Mouse (Mus musculus) left cerebral cortex, postnatal 25 days (tissue): ENCODE measurements around the gene Fnbp1. TPM values are rescaled to one million over a fixed set of nuclear protein-coding genes. Genes with fewer than 3 reads are reported as not detected.

Experiments
- DNase-seq, 2 experiments: peaks; one replicate each; pipeline ENCODE4 v3.0.0; 2022; ENCODE audit warnings: low spot score in 2 of 2, mixed read lengths in 1 of 2
- intact Hi-C: fragments of 180-260 bp; cut with DNase I; formaldehyde crosslinking; loops from one replicate; pipeline ENCODE4 v1.15.1; 2025
- total RNA-seq, 2 experiments: library from RNA; stranded (reverse); gene quantifications; 2 replicates each; pipeline ENCODE4 v1.2.3; 2021

The Fnbp1 gene
- total RNA-seq, 2 experiments from 2014 or later: 84.0 to 87.3 TPM

DNA sequence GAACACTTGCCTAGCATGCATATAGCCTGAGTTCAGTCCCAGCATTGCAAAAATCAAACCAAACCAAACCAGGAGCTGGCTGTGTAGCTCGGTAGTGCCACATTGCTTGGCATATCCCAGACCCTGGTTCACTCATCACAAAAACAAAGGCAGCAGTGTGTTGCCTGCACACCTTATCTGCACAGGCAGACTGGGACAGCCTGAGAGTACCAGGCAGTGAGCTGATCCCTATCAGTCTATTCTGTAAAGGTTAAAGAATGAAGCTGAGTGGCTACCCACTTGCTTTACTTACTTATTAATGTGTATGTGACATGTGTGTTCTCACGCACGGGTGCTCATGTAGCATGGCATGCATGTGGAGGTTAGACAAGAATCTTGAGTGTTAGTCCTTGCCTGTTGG is 15.0 kb upstream of the Fnbp1 start:
- no peak for DNase-seq
- intact Hi-C loops: no loop called here

DNA sequence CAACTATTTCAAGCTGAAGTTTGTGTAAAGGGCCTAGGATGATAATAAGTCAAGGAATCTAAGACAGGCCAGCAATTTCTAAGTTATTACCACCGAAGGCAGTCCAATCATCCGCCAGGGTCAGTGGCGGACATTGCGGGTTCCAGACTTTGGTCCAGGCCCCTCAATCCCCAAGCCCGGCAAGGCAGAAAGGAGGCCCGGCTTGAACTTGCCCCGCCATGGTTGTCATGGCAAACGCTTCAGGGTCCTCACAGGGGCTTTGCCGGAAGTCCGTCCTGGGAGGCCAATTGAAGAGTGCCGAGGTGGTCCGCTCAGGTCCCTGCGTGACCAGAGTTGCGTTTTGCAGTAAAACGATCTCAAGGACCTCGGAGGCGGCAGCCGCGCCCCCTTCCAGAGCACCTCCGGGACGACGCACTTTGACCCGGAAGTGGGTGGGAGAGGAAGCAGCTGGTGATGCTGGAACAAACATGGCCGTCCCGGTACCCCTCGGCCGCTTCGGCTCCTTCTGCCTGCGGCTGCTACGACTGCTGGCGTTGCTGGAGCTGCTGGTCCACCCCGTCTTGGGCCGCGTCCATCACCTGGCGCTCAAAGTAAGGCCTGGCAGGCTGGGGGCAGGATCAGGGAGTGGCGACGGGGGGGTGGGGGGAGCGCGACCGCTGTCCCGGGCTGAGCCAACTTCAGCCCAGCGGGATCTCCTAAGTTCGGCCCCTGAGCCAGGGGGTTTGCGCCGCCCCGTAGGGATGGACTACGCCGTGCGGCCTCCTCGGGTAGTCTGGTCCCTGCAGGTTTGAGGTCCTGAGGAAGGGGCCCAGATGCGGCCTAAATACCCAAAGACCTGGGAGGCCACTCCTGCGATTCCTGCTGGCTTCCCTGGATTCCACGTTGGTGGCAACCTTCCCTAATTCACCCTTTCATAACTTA is 10.3 kb upstream of the Fnbp1 start, which contains the start of gene Gpr107:
Gene Gpr107, plus strand, starts transcription at position 425 of the 921 bp plus-strand sequence.
- intact Hi-C loops: no loop called here
- DNase-seq: peak; percentile 82 to 84

DNA sequence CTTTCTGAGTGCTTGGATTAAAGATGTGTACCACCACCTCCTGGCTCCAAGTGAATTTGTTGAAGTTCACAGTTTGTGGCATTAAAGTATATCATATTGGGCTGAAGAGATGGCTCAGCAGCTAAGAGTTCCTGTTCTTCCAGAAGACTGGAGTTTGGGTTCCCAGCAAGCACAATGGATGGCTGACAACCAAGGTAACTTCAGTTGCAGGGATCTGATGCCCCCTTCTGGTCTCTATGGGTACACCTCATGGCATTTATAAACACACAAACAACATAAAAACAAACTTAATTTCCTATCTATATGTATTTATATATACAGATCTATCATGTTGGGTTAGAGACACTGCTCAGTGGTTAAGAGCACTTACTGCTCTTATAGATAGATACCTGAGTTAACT is 9.0 kb upstream of the Fnbp1 start:
- no peak for DNase-seq
- intact Hi-C loops: no loop called here

DNA sequence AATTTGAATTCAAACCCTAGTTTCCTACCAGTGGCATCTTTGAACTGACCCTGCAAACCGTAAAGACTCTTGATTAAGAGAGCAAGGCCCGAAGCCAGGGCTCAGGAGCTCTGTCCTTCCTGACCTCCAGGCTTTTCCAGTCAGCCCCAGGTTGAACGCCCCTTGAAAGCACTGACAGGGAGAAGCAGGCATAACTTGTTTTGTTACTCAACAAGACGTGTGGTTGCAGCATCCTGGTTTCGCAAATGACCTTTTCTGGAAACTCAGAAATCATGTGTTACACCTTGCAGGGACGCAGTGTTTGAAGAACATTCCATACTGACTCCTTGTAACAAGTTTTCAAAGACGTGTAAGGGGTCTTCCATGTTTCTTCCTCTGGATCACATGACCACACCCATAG is 5.2 kb upstream of the Fnbp1 start:
- intact Hi-C loops: no loop called here
- no peak for DNase-seq

DNA sequence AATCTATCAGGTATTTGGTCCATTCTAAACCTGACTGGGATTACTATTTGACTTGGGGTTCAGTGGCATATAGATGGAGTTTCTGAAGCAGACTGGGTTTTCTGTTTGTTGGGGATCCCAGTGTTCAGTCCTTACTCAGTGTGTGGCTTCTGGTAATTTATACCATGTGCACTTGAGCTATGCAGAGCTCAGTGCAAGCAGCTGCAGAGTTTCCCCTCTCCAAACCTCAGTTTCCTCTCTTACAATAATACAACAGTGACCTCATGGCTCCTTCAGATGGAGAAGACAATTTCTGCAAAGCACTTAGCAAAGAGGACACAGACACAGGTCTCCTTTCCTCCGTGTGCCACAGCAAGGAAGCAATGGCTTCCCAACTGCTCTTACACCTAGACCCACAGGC is 3.1 kb upstream of the Fnbp1 start:
- DNase-seq: no peak
- intact Hi-C loops: loop anchor here (5.0 kb wide), 2 partner anchors 78 to 163 kb away; partner anchors contain the start of genes BC005624 and Usp20

DNA sequence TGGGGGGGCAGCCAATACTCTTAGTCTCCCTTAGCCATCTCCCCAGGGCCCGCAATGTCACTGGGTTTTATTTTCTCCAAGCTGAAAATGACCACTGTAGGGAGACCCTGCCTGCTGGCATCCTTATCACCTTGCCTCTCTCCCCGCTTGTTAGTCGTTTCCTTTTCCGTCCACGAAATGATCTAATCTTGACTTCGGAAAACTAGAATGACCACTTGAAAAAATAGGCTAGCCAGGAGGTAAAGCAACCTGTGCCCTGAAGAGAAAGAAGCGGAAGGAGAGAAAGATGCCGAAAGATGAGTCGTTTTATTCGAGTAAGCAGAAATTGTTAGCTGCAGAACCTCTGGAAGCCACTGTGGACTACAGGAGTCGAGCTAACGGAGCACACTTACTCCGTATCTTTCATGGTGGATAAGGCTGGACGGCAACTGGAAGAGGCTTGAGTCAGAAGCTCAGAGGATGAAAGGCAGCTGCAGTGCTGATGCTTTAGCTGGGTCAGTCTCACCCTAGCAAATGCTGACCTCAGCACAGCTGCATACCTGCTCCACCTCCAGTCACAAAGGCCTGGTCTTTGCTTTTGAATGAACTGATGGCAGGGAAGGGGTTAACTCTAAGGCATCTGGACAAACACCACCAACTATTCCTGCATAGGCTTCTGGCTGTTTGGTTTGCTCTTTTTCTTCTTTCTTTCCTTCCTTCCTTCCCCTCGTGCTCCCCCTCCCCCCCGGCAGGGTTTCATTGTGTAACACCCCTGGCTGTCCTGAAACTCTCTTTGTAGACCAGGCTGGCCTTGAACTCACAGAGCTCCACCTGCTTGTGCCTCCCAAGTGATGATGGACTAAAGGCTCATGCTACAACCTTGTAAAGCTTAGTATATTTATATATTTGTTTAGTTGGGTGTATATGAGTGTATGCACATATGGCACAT is 2.2 kb upstream of the Fnbp1 start:
- DNase-seq: no peak
- intact Hi-C loops: loop anchor here (5.0 kb wide), 2 partner anchors 77 to 162 kb away; partner anchors contain the start of genes BC005624 and Usp20

DNA sequence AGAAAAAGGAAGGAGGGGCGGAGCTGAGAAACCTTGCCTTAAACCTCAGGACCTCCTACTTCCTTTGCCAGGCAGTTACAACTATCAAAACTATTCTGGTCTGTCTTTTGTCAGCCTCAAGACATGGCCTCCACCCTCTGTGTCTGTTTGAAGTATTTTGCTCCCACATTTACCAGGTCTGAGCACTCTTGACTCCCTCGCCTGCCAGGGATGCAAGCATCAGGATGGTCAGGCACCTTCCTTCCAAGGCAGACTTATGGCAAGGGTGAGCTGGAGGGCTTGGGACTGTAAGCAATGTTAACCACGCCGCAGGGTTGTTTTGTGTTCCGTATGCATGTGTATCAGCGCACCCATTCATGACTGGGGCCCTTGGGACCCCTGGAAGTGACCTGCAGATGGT is 1.5 kb upstream of the Fnbp1 start:
- intact Hi-C loops: loop anchor here (5.0 kb wide), 2 partner anchors 76 to 161 kb away; partner anchors contain the start of genes BC005624 and Usp20
- DNase-seq: no peak

DNA sequence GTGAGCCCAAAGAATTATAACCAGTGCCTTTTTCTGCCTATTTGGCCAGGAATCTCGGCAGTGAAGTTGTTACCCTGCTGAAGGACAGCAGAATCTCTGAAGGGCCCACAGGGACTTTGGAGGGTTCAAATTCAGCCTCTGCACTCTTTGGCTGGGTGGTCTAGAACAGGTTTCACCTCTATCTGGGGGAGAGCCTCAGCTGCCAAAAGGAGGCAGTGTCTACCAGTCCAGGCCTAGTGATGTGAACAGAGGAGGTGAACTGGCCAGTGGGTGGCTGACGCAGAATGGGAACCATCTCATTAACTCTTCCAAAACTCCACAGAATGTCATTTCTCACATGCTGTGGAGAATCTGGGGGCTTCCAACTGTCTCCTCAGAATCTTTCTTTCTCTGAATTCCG is 697 bp upstream of the Fnbp1 start:
- intact Hi-C loops: loop anchor here (5.0 kb wide), 2 partner anchors 75 to 160 kb away; partner anchors contain the start of genes BC005624 and Usp20

DNA sequence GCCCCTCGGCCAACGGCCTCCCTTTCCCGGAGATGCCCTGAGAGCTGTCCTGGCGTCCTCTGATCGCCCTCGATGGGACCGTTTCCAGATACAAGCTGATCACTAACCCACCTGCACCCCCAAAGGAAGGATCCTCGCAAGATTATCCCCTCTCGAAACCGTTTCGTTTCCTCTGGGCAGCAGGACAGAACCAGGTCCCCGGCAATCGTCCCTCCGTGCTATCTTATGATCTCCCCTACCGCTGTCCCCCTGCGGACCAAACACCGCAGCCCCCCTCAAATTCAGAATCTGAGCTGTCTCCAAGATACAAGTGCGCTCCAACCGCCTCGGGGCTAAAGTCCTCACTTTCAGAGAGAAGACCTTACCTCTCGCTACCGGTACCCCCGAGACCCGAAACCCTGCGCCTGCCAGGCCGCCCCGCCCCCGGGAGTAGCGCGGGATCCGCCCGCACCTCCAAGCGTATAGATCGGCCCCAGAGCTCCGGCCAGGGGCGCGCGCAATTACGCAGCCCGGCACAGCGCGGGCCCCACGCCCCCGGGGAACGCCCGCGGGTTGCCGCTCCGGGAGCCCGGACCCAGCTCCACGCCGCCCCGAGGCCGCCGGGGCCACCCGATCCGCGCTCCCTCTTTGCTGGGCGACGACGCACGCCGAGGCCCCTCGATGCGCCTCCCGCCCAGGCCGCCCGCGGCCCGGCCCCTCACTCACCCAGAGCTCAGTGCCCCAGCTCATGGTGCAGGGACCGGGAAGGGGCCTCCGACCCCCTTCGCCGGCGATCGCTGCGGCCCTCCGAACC is 538 bp downstream of the Fnbp1 start:
- DNase-seq: peak in 1 of 2 experiments; percentile 26
- intact Hi-C loops: loop anchor here (5.0 kb wide), 2 partner anchors 74 to 159 kb away; partner anchors contain the start of genes BC005624 and Usp20

More for the DNA sequence above, 697 bp upstream of the Fnbp1 start:
- peak in 1 of 2 experiments; percentile 43 for DNase-seq

DNA sequence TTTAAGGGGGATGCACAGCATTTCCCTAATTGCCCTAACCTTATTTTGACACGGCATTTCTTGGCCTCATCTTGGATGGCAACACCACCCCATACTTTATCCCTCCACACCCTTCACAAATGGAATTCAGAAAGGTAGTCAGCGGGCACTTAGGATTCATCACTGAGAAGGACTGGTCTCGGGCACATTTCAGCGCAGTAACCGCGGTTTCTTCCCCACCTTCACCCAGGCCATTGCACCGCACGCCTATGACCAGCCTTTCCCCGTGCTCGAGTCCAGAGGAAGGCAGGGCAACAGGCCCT is 1.1 kb downstream of the Fnbp1 start:
- intact Hi-C loops: loop anchor here (5.0 kb wide), 2 partner anchors 73 to 158 kb away; partner anchors contain the start of genes BC005624 and Usp20
- DNase-seq: peak in 1 of 2 experiments; percentile 41

DNA sequence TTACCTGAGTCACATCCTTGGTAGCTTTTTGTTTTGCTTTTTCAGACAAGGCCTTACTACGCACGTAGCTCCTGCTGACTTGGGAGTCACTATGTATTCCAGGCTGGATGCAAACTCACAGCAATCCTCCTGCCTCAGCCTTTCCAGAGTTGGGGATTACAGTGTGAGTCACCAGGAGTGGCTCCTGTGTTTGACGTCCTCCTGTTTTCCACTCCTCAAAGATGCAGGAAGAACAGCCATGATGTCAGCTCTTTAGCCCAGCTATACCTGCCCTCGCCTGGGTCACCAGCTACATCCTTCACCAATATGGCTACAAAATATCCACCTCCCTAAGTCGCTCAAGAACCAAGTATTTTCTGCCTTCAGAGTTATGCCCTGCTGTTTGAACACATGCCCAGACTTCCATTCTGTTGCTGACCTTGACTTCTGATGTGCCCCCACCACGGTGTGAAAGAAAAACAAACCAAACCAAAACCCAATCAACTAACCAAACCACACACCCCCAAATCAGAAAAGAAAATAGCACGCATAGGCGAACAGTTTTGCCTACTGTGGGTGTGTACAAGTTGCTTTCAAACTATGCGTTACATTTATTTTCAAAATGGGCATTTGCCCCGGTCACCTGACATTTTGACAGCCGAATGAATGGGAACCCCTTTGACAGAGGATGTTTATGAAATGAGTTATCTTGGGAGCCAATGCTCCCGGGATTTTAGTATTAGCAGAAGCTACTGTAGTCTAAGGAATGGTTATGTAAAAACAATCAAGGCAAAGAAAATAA is 1.6 kb downstream of the Fnbp1 start:
- intact Hi-C loops: loop anchor here (5.0 kb wide), 2 partner anchors 73 to 158 kb away; partner anchors contain the start of genes BC005624 and Usp20
- no peak for DNase-seq

DNA sequence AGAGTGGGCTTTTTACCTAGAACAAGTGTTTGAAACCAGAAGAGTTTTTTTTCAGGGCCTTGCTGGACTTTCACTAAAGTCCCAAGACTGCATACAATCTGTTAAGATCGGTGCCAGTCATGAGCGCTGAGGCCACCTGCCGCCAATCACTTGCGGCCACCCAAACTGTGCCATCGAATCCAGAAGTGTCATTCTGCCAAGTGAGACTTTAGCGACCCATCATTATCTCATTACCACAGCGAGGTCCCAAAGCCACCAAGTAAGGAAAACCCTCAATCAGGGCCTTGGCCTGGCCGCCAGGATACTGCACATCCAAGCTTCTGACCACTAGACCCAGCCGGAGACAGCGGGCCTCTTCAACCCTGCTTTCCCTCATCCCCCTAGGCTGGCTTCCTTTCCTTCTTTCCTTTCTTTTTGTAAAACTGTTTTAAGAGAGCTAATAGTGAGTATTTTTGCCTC is 2.6 kb downstream of the Fnbp1 start:
- intact Hi-C loops: no loop called here
- no peak for DNase-seq

DNA sequence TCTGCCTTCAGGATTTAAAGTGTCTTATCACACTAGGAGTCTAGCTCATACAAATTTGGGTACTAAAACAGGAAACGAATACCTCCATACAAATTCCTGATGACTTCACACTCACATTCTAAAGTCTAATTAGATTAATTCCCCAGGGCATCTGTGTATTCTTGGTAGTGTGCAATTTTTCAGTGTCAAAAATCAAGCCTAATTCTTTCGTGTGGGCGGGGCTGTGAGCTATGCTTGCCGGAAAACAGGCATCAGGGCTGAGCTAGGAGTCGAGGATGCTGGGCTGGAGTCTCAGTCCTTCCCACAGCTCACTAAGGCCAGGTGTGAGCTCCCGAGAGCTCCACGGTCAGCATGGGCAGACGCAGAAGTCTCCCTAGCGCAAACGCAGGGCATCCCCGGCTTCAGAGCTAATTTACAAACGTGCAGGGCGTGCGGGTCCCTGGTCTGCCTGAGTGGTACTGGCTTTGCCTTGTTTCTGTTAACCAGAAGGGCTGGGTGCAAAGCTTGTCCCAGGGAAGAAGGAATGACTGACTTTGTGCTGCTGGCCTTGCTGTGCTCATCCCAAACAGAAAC is 4.7 kb downstream of the Fnbp1 start:
- no peak for DNase-seq

DNA sequence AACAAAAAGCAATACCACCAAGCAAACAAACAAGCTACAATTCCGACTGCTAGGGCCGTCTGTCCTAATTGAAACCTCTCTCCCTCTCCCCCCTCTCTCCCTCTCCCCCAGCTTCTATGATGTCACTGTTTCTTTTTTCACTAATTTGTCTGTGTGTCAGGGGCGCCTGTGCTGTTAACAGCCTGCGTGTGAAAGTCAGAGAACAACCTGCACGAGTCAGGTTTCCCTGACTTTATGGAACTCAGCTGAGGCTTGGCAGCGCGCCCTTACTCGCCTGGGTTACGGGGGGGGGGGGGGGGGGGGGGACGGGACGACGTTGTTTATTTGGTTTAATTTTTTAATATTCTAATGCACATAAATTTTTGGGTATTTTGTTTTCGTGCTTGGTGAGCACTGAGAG is 5.5 kb downstream of the Fnbp1 start:
- intact Hi-C loops: no loop called here
- DNase-seq: no peak

More for the DNA sequence above, 4.7 kb downstream of the Fnbp1 start:
- intact Hi-C loops: no loop called here

DNA sequence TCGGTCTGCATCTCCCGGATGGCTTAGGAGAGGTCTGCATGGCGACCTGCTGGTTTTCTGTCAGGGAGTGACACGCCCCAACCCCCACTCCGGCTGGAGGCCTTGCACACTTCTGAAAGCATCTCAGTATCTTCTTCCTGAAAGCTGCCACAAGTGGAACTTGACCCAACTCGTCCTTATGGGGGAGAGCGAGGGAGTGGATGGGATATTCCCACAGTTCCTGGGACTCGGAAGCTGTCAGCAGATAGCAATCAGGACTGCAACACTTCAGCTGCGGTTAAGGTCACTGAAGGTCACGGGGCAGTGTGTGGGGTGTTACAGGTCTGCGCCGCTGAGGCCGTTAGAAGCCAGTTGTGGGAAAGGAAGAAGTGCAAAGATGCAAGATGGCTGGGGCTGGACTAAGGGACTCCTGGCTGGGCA is 6.3 kb downstream of the Fnbp1 start:
- DNase-seq: no peak
- intact Hi-C loops: no loop called here

DNA sequence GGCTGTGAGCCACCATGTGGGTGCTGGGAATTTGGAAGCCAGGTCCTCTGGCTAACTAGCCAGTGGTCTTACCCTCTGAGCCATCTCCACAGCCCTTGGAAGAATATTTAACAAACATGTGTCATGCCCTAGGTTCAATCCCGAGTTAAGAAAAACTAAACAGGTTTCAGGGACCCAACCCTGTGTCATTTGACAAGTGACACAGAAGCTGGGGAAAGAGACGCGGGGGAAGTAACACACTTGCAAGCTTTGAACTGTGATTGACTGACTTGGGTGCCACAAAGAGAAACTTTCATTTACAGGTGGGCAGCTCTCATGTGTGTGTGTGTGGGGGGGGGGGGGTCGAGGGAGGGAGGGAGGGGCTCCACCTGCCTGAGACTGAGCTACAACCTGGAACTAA is 7.8 kb downstream of the Fnbp1 start:
- DNase-seq: no peak
- intact Hi-C loops: no loop called here

DNA sequence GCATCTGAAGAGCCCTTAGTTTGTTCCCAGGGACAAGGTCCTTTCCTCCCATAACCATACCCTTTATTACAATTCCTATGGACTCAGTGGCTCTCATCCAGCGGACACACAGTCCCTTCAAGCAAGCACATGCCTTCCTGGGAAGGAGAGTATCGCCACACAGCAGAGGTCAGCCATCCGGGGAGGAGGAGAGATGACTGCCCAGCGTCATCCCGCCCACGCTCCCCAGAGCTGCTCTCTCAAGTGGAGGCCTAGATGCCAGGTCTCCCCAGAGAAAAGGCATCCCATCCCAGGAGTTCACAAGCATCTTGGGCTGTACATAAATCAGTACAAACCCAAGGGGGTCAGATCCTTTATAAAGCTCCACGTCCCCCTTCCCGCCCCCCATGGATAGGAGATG is 9.1 kb downstream of the Fnbp1 start:
- intact Hi-C loops: no loop called here
- DNase-seq: no peak

DNA sequence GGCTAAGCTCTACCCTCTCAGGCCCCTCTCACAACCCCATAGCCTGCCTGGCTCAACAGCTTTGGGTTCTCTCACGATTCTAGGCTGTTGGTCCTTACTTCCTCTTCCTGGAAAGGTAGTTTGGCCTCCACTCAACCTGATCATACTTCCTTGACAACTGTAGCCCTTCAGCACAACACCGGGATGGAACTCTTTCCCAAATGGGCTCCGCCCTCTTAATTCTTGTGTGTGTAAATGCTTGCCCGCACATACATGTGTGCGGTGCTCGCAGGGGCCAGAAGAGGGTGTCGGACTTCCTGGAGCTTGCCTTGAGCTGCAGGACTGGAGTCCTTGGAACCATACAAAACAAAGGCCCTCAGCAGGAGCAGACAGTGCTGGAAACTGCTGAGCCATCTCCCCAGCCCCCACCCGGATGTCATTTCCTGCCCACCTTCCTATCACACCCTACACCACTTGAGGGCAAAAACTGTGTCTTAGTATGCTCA is 11.0 kb downstream of the Fnbp1 start:
- no peak for DNase-seq
- intact Hi-C loops: no loop called here
